Mouse (Mus musculus) layer of hippocampus, adult 8-10 months (tissue): ENCODE data around the gene Siglec1. TPM values are rescaled to one million over a fixed set of nuclear protein-coding genes. Genes with fewer than 3 reads are reported as not detected.

Source experiments
- microRNA-seq, 2 experiments: library from miRNA; unstranded; fragments of <30 nt; microRNA quantifications; one replicate each; pipeline ENCODE4 v1.2.0; 2022
- total RNA-seq, 4 experiments: library from RNA; stranded (reverse); gene quantifications; 2 replicates each; pipeline ENCODE4 v1.2.4; 2022

Gene Siglec1
- total RNA-seq, 4 experiments from 2014 or later, result 0.39 to 1.5 (median 0.75) TPM

Small RNAs within 50 kb of the gene (microRNA-seq; reads per million reads assigned to microRNA genes)
- 0 to 0.51 reads per million in 2 experiments for gene Mir6973b

Other genes starting within 250 kb of the Siglec1 start
- 100 to 1,000 TPM in 1 of 4 experiments, 10 to 100 TPM in 3; 74.4 to 113 (median 91.0) TPM for gene 4930402H24Rik, start 180.4 kb downstream of the Siglec1 start, total RNA-seq
- gene Atrn, start 180.3 kb downstream of the Siglec1 start, total RNA-seq, result 100 to 1,000 TPM in 3 of 4 experiments, 10 to 100 TPM in 1; 98.2 to 108 (median 104) TPM
- 10 to 100 TPM; 52.8 to 62.0 (median 58.8) TPM for gene Gfra4, start 43.7 kb downstream of the Siglec1 start, total RNA-seq
- gene Adam33, start 23.0 kb downstream of the Siglec1 start, total RNA-seq, result 1 to 10 TPM in 2 of 4 experiments, under 1 TPM in 2; 0.62 to 1.4 (median 1.0) TPM
- gene Hspa12b, start 40.5 kb upstream of the Siglec1 start, total RNA-seq, result 10 to 100 TPM in 2 of 4 experiments, 1 to 10 TPM in 2; 8.8 to 11.8 (median 9.6) TPM
- gene Gm11037, start 46.7 kb upstream of the Siglec1 start, total RNA-seq, result not detected
- 10 to 100 TPM; 53.5 to 59.8 (median 57.2) TPM for gene 1700037H04Rik, start 73.3 kb upstream of the Siglec1 start, total RNA-seq
- 10 to 100 TPM; 65.8 to 79.4 (median 73.1) TPM for gene Cenpb, start 93.3 kb upstream of the Siglec1 start, total RNA-seq
- 10 to 100 TPM; 21.6 to 31.4 (median 25.4) TPM for gene Cdc25b, start 100.2 kb upstream of the Siglec1 start, total RNA-seq
- gene Spef1, start 100.5 kb upstream of the Siglec1 start, total RNA-seq, result 10 to 100 TPM in 2 of 4 experiments, 1 to 10 TPM in 2; 6.7 to 10.7 (median 8.8) TPM
- 10 to 100 TPM; 20.9 to 24.2 (median 22.8) TPM for gene Ap5s1, start 120.3 kb upstream of the Siglec1 start, total RNA-seq
- gene Mavs, start 147.3 kb upstream of the Siglec1 start, total RNA-seq, result 1 to 10 TPM; 8.5 to 9.1 (median 8.8) TPM
- gene Pank2, start 175.7 kb upstream of the Siglec1 start, total RNA-seq, result 10 to 100 TPM; 43.7 to 61.7 (median 52.4) TPM